Mouse (Mus musculus) liver, embryonic 13.5 days (tissue): ENCODE results near the gene Tspan9. TPM values are rescaled to one million over a fixed set of nuclear protein-coding genes. Genes with fewer than 3 reads are reported as not detected.

ENCODE experiments used
- ATAC-seq: fragments of 200-750 bp; cut with Nextera tagmentation; 2 replicates; pipeline ENCODE4 v1.8.0; 2017; ENCODE audit warnings: low read depth, mild to moderate bottlenecking, moderate number of reproducible peaks, moderate library complexity
- DNase-seq: peaks from one replicate; pipeline ENCODE4 v3.0.0; 2022
- H3K27ac ChIP-seq: fragments of 300-500 bp; sonication (generic); 2 replicates; pipeline ENCODE4 v1.5.1; 2015; ENCODE audit warnings: moderate library complexity, mild to moderate bottlenecking, inconsistent platforms
- H3K27me3 ChIP-seq: fragments of 300-500 bp; sonication (generic); 2 replicates; pipeline ENCODE4 v1.6.1; 2015; ENCODE audit warnings: mild to moderate bottlenecking, inconsistent platforms
- H3K36me3 ChIP-seq: fragments of 300-500 bp; sonication (generic); 2 replicates; pipeline ENCODE4 v1.6.1; 2015; ENCODE audit warnings: mild to moderate bottlenecking, inconsistent platforms
- H3K4me1 ChIP-seq: fragments of 300-500 bp; sonication (generic); replicated peaks from 2 replicates; pipeline ENCODE4 v1.6.1; 2015; ENCODE audit warnings: inconsistent platforms
- H3K4me2 ChIP-seq: fragments of 300-500 bp; sonication (generic); 2 replicates; pipeline ENCODE4 v1.6.1; 2015; ENCODE audit warnings: inconsistent platforms, mild to moderate bottlenecking, moderate library complexity
- H3K4me3 ChIP-seq: fragments of 300-500 bp; sonication (generic); replicated peaks from 2 replicates; pipeline ENCODE4 v1.5.1; 2015; ENCODE audit warnings: mild to moderate bottlenecking, inconsistent platforms
- H3K9ac ChIP-seq: fragments of 300-500 bp; sonication (generic); 2 replicates; pipeline ENCODE4 v1.6.1; 2015; ENCODE audit warnings: mild to moderate bottlenecking, inconsistent platforms
- H3K9me3 ChIP-seq: fragments of 300-500 bp; sonication (generic); replicated peaks from 2 replicates; pipeline ENCODE4 v1.6.1; 2016; ENCODE audit warnings: inconsistent platforms
- WGBS: fragments of 180-500 bp; shearing (Covaris S2); methylation state at CpG from one replicate; pipeline ENCODE4 v1.1.7; 2015; ENCODE audit not compliant: insufficient replicate concordance; 5-methylcytosine and 5-hydroxymethylcytosine counted together
- polyA plus RNA-seq: library from polyadenylated mRNA; unstranded; fragments of >200 nt; fragmentation: Nextera tagmentation; extraction: Ambion mirVana; gene quantifications from 2 replicates; pipeline ENCODE4 v1.2.1, GENCODE M21; 2015

Gene Tspan9
- polyA plus RNA-seq, 1 experiment from 2014 or later: 16.9 TPM

DNA sequence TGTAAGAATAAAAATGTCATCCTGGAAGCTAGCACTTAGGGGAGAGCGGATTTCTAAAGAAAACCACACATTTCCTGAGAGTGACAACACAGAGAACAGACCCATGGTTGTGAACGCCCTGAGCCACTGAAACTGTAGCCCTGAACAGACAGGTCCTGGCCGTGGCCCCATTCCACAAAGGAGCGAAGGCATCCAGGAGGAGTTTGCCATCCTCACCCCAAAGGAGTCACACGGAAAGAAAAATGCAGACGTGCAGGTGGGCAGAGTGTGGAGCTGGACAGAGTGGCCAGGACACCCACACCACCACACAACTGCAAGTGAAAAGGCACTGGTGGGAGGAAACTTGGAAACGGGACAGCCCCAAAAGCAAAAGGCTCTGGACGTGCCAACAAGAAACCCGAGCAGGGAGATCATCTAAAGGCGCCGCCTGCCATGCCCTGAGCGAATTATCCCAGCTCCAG lies 136.1 kb downstream of the Tspan9 start:
- 35% methylated on average over 12 of the region's 12 CpGs for WGBS
- H3K36me3 ChIP-seq: no peaks in the 10 kb centered on the region
- no peaks in the 10 kb centered on the region for H3K27me3 ChIP-seq
- no peak overlapping the region for H3K4me2 ChIP-seq
- no peak overlapping the region for H3K27ac ChIP-seq
- no peak overlapping the region for H3K9ac ChIP-seq
- H3K4me3 ChIP-seq: no peak overlapping the region
- DNase-seq (no peak), ATAC-seq (no peak)
- H3K4me1 ChIP-seq: peaks cover 6% of the 10 kb centered on the region; the same call in 1 of the 2 replicates
- no peaks in the 10 kb centered on the region for H3K9me3 ChIP-seq

DNA sequence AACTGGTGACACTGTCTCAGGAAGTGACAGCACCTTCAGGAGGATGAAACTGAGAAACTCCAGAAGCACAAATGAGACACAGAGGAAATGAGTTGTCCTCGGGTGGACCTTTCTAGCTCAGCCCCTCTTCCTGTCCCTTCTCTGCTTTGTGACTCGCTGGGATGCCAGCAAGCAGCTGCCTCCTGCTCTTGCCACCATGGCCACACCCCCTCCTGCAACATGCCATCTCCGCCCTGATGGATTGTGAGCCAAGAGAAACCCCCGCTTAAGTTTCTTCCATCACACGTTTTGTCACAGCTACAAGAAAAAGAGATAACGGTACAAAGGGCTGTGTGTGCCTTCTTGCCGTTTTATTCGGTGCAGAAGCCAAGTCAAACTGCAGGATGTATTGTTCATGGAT lies 137.2 kb downstream of the Tspan9 start:
- no peak overlapping the region for H3K4me3 ChIP-seq
- H3K9ac ChIP-seq: no peak overlapping the region
- 33% methylated on average over 8 of the region's 8 CpGs for WGBS
- ATAC-seq (no peak), DNase-seq (no peak)
- no peaks in the 10 kb centered on the region for H3K27me3 ChIP-seq
- no peaks in the 10 kb centered on the region for H3K9me3 ChIP-seq
- no peaks in the 10 kb centered on the region for H3K36me3 ChIP-seq
- no peak overlapping the region for H3K27ac ChIP-seq
- peaks cover 6% of the 10 kb centered on the region; the same call in 1 of the 2 replicates for H3K4me1 ChIP-seq
- H3K4me2 ChIP-seq: no peak overlapping the region

GRCm38 (mm10) chr6:128004544-128004943 lies 138.8 kb downstream of the Tspan9 start:
- peaks cover 6% of the 10 kb centered on the region; the same call in 1 of the 2 replicates for H3K4me1 ChIP-seq
- no peak for ATAC-seq
- no peaks in the 10 kb centered on the region for H3K27me3 ChIP-seq
- no peak overlapping the region for H3K9ac ChIP-seq
- no peaks in the 10 kb centered on the region for H3K36me3 ChIP-seq
- WGBS: 68% methylated on average over 16 of the region's 16 CpGs
- no peak overlapping the region for H3K4me2 ChIP-seq
- no peak overlapping the region for H3K27ac ChIP-seq
- H3K4me3 ChIP-seq: no peak overlapping the region
- no peak for DNase-seq
- no peaks in the 10 kb centered on the region for H3K9me3 ChIP-seq

GRCm38 (mm10) chr6:128003542-128003941 lies 139.9 kb downstream of the Tspan9 start:
- Histone ChIP-seq H3K27me3 (no peaks in the 10 kb centered on the region), H3K4me2 (no peak overlapping the region), H3K4me3 (no peak overlapping the region), H3K9me3 (no peaks in the 10 kb centered on the region), H3K36me3 (no peaks in the 10 kb centered on the region), H3K27ac (no peak overlapping the region), H3K4me1 (peaks cover 5% of the 10 kb centered on the region; the same call in 1 of the 2 replicates), H3K9ac (no peak overlapping the region)
- 64% methylated on average over 5 of the region's 5 CpGs for WGBS
- ATAC-seq (no peak), DNase-seq (no peak)

GRCm38 (mm10) chr6:128002667-128003066 lies 140.7 kb downstream of the Tspan9 start:
- H3K27me3 ChIP-seq: no peaks in the 10 kb centered on the region
- DNase-seq: no peak
- H3K9me3 ChIP-seq: no peaks in the 10 kb centered on the region
- no peak overlapping the region for H3K27ac ChIP-seq
- H3K4me2 ChIP-seq: no peak overlapping the region
- H3K4me3 ChIP-seq: no peak overlapping the region
- no peak overlapping the region for H3K9ac ChIP-seq
- 68% methylated on average over 4 of the region's 4 CpGs for WGBS
- H3K4me1 ChIP-seq: no peaks in the 10 kb centered on the region
- H3K36me3 ChIP-seq: no peaks in the 10 kb centered on the region
- ATAC-seq: no peak

DNA sequence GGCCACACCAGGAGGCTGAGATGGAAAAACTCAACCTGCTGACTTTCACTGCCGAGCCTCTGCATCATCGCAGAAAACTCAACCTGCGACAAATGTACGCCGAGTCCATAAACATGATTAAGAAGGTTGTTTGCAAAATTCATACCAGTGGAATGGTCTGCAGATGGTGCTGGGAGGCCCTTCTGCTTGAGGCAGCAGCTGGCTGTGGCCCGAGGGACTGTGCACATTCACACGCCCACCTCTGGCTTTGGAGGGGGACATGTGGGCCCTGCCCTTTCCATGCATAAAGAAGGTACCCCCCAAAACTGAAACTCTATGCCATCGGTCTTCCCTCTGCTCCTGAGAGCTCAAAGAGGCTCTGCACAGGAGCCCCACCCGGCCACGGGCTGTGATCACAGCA lies 141.3 kb downstream of the Tspan9 start:
- Histone ChIP-seq H3K4me1 (no peaks in the 10 kb centered on the region), H3K4me2 (no peak overlapping the region), H3K9me3 (no peaks in the 10 kb centered on the region), H3K4me3 (no peak overlapping the region), H3K9ac (no peak overlapping the region), H3K36me3 (no peaks in the 10 kb centered on the region), H3K27ac (no peak overlapping the region), H3K27me3 (no peaks in the 10 kb centered on the region)
- no peak for DNase-seq
- no peak for ATAC-seq
- 73% methylated on average over 10 of the region's 10 CpGs for WGBS

- Histone ChIP-seq H3K27ac (no peak overlapping the region), H3K4me2 (no peak overlapping the region), H3K4me3 (no peak overlapping the region), H3K27me3 (no peaks in the 10 kb centered on the region), H3K36me3 (no peaks in the 10 kb centered on the region), H3K9me3 (no peaks in the 10 kb centered on the region), H3K9ac (no peak overlapping the region), H3K4me1 (no peaks in the 10 kb centered on the region)
- ATAC-seq (no peak), DNase-seq (no peak)
- 60% methylated on average over 1 of the region's 1 CpGs for WGBS
These were observed 141.8 kb downstream of the Tspan9 start for GRCm38 (mm10) chr6:128001587-128001986.

DNA sequence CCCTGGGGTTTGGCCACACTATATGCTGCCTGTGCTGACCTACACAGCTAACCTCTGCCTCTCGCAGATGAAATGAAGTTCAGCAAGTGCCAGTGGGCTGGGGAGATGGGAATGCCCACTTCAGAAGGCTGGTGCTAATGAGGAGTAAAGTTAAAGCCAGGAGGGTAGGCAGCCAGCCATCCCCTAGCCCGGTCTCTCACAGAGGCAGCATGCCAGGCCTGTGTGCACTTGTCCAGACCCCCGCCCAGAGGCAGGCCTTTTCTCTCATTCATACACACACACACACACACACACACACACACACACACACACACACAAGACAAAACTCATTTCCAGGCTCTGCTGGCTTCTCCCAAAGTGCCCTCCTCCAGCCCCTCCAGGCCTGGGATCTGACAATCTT lies 142.6 kb downstream of the Tspan9 start:
- DNase-seq (no peak), ATAC-seq (no peak)
- no peaks in the 10 kb centered on the region for H3K4me1 ChIP-seq
- no peaks in the 10 kb centered on the region for H3K36me3 ChIP-seq
- no peaks in the 10 kb centered on the region for H3K27me3 ChIP-seq
- no peak overlapping the region for H3K9ac ChIP-seq
- H3K4me2 ChIP-seq: no peak overlapping the region
- H3K9me3 ChIP-seq: no peaks in the 10 kb centered on the region
- WGBS: 59% methylated on average over 3 of the region's 3 CpGs
- H3K4me3 ChIP-seq: no peak overlapping the region
- no peak overlapping the region for H3K27ac ChIP-seq

DNA sequence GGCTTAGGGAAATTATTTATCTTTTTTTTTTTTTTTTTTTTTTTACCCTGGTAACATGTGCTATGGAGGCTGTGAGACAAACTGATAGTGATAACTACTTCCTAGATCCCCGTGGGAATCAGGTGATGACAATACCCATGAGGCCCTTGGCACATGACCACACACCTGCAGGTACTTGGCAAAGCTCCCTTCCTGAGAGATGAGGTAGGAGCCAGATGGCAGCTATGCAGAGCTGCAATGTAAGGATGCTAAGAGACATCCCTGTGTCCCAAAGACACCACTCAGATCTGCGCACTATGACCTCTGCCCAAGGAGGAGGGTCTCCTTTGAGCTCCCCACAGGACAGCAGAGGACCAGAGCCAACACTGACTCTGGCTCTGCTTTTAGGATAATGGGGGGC lies 144.3 kb downstream of the Tspan9 start:
- Histone ChIP-seq H3K4me1 (no peaks in the 10 kb centered on the region), H3K27ac (no peak overlapping the region), H3K36me3 (no peaks in the 10 kb centered on the region), H3K9ac (no peak overlapping the region), H3K27me3 (no peaks in the 10 kb centered on the region), H3K4me2 (no peak overlapping the region), H3K4me3 (no peak overlapping the region), H3K9me3 (no peaks in the 10 kb centered on the region)
- WGBS: 46% methylated on average over 2 of the region's 2 CpGs
- no peak for ATAC-seq
- DNase-seq: no peak

GRCm38 (mm10) chr6:127996928-127997327 lies 146.5 kb downstream of the Tspan9 start:
- DNase-seq (no peak), ATAC-seq (no peak)
- Histone ChIP-seq H3K27me3 (no peaks in the 10 kb centered on the region), H3K27ac (no peak overlapping the region), H3K36me3 (no peaks in the 10 kb centered on the region), H3K4me2 (no peak overlapping the region), H3K4me1 (no peaks in the 10 kb centered on the region; the same call in 1 of the 2 replicates), H3K4me3 (no peak overlapping the region), H3K9me3 (no peaks in the 10 kb centered on the region), H3K9ac (no peak overlapping the region)
- 68% methylated on average over 5 of the region's 5 CpGs for WGBS

- Histone ChIP-seq H3K4me3 (no peak overlapping the region), H3K9me3 (no peaks in the 10 kb centered on the region), H3K4me1 (no peaks in the 10 kb centered on the region; the same call in 1 of the 2 replicates), H3K36me3 (no peaks in the 10 kb centered on the region), H3K27me3 (no peaks in the 10 kb centered on the region), H3K4me2 (no peak overlapping the region), H3K9ac (no peak overlapping the region), H3K27ac (no peak overlapping the region)
- no peak for ATAC-seq
- DNase-seq: no peak
- 77% methylated on average over 8 of the region's 8 CpGs for WGBS
These were observed 150.4 kb downstream of the Tspan9 start for GRCm38 (mm10) chr6:127992993-127993392.

DNA sequence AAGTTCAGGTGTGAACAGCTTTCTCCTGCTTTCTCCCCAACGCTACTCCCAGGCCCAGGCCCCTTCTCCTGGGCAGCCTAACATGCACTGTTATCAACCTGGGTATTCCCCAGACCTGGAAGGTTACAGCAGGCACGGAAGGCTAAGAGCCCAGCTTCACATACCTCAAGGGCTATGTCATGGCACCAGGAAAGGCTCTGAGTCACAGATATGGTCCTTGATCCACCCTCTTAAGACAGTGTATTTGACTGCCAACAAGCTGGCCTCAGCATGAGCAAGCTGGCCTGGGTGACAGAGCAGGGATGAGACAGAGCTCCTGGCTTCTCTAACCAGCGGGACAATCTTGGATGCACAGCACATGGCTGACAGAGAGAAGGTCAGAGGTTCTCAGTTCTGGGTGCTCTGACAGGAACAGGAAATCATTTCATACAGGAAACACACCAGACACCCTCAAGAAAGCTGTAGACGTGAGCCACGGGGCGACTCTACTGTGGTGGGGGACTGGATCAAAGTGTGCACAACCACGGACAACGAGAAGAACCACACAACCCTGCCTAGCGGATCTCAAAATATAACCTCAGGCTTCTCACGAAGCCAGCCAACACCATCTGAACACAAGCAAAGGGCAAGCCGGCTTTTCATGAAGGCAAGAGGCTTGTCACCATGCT lies 151.8 kb downstream of the Tspan9 start:
- no peaks in the 10 kb centered on the region for H3K36me3 ChIP-seq
- H3K4me1 ChIP-seq: no peaks in the 10 kb centered on the region; the same call in 1 of the 2 replicates
- ATAC-seq (peak; percentile 16; the same call in 1 of the 2 replicates), DNase-seq (no peak)
- H3K9me3 ChIP-seq: no peaks in the 10 kb centered on the region
- H3K4me3 ChIP-seq: no peak overlapping the region
- H3K27ac ChIP-seq: no peak overlapping the region
- H3K27me3 ChIP-seq: no peaks in the 10 kb centered on the region
- 50% methylated on average over 11 of the region's 11 CpGs for WGBS
- no peak overlapping the region for H3K4me2 ChIP-seq
- H3K9ac ChIP-seq: no peak overlapping the region
